Mouse (Mus musculus): ENCODE results near the gene Olfr516. TPM values are rescaled to one million over a fixed set of nuclear protein-coding genes. Genes with fewer than 3 reads are reported as not detected.
"Not testable (repeated sequence)": the region's sequence is repeated elsewhere in the genome, so short reads cannot be mapped to it uniquely, and the experiment has no call there.

Gene Olfr516
- 0.15 TPM in 1 of 2 replicates, not detected in the other for polyA plus RNA-seq (2014; fragmentation: Nextera tagmentation; extraction: Ambion mirVana)

DNA sequence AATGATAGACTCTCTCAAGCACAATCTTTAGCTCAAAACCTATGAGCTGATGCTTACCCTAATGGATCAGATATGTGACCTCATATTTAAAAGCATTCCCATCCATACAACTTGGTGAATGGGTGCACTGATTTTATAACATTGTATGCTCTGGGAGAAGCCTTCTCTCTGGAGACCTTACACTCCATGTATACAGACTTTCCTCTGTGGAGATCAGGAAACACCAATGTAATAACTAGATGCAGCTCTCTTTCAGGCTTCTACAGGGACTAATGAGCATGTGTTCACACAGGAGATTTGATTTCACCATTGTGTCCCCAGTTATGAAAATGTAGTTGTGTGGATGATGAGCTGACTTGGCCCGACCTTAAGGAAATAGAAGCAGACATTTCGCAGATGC is at the start of gene Olfr516:
TSS of gene Olfr516 (minus strand) at position 101 of the 400 bp plus-strand sequence.
- WGBS = 84% methylated on average over 2 of the region's 2 CpGs

DNA sequence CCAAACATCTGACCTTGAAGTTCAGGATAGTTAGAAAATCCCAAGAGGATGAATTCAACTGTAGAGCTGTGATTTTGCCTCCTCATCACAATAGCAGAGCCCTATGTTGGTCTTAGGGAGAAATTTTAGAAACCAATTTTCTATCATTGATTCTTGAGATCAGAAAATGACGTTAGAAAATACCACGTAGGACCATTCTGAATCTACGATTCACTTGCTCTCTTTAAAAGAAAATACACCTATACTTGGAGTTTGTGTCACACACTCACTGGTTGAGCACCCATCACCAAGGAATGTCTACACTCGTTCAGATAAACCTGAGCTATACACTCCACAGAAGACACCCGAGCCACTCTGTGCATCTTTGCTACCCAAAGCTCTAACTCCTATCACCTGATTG is 44.0 kb upstream of the Olfr516 start, which contains the start of gene Olfr519:
TSS of gene Olfr519 (minus strand) at position 101 of the 400 bp plus-strand sequence.
- no peaks in the 10 kb centered on the region for H3K36me3 ChIP-seq (ENCODE audit: control insufficient read depth, insufficient read depth, low read length)
- no peak within 1 kb of the TSS for H3K27ac ChIP-seq (replicated peaks; ENCODE audit: low read depth, low read length)
- H3K4me1 ChIP-seq (ENCODE audit: control insufficient read depth, insufficient read depth, low read length) = no peaks in the 10 kb centered on the region
- no peaks in the 10 kb centered on the region for H3K27me3 ChIP-seq (replicated peaks; ENCODE audit: control insufficient read depth, insufficient read depth, low read length)
- 85% methylated on average over 5 of the region's 5 CpGs for WGBS
- DNase-seq (ENCODE audit: low spot score) (no peak), ATAC-seq (ENCODE audit: low read depth) (no peak)
- H3K9ac ChIP-seq (ENCODE audit: low read depth, low read length) = no peak within 1 kb of the TSS
- H3K9me3 ChIP-seq (ENCODE audit: control insufficient read depth, low read length) = no peaks in the 10 kb centered on the region
- H3K4me3 ChIP-seq (ENCODE audit: low read depth, low read length) = no peak within 1 kb of the TSS
- no peak within 1 kb of the TSS for H3K4me2 ChIP-seq (ENCODE audit: low read depth, low read length)

More for the DNA sequence above, at the start of gene Olfr516:
- Histone ChIP-seq H3K4me1 (ENCODE audit: control insufficient read depth, insufficient read depth, low read length) (no peaks in the 10 kb centered on the region), H3K4me3 (ENCODE audit: low read depth, low read length) (no peak within 1 kb of the TSS), H3K36me3 (ENCODE audit: control insufficient read depth, insufficient read depth, low read length) (no peaks in the 10 kb centered on the region), H3K27me3 (replicated peaks; ENCODE audit: control insufficient read depth, insufficient read depth, low read length) (no peaks in the 10 kb centered on the region), H3K9me3 (ENCODE audit: control insufficient read depth, low read length) (no peaks in the 10 kb centered on the region), H3K4me2 (ENCODE audit: low read depth, low read length) (no peak within 1 kb of the TSS), H3K9ac (ENCODE audit: low read depth, low read length) (no peak within 1 kb of the TSS), H3K27ac (replicated peaks; ENCODE audit: low read depth, low read length) (no peak within 1 kb of the TSS)
- DNase-seq (ENCODE audit: low spot score) = no peak
- no peak for ATAC-seq (ENCODE audit: low read depth)

DNA sequence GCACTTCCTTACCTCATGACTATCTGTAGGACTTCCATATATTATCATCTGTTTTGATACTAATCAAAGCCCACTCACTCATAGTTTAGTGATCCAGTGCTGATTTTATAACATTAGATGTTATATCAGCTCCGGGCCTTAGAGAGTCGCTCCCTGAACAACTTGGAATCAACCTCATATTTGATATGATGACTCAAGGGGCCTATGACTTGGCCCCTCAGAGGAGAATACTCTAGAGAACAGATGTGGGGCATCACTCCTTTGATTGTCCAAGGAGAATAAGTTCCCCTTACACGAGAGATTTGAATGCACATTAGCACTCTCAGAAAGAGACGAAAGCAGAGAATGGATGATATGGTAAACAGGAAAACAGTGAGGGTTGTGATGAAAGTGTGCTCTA is 34.6 kb upstream of the Olfr516 start, which contains the start of gene Olfr518:
TSS of gene Olfr518 (minus strand) at position 101 of the 400 bp plus-strand sequence.
- no peak for ATAC-seq (ENCODE audit: low read depth)
- no peak within 1 kb of the TSS for H3K9ac ChIP-seq (ENCODE audit: low read depth, low read length)
- H3K27me3 ChIP-seq (replicated peaks; ENCODE audit: control insufficient read depth, insufficient read depth, low read length) = no peaks in the 10 kb centered on the region
- WGBS = 81% methylated on average over 4 of the region's 4 CpGs
- no peaks in the 10 kb centered on the region for H3K4me1 ChIP-seq (ENCODE audit: control insufficient read depth, insufficient read depth, low read length)
- no peak within 1 kb of the TSS for H3K27ac ChIP-seq (replicated peaks; ENCODE audit: low read depth, low read length)
- H3K36me3 ChIP-seq (ENCODE audit: control insufficient read depth, insufficient read depth, low read length) = no peaks in the 10 kb centered on the region
- DNase-seq (ENCODE audit: low spot score) = no peak
- H3K4me2 ChIP-seq (ENCODE audit: low read depth, low read length) = no peak within 1 kb of the TSS
- H3K4me3 ChIP-seq (ENCODE audit: low read depth, low read length) = no peak within 1 kb of the TSS
- no peaks in the 10 kb centered on the region for H3K9me3 ChIP-seq (ENCODE audit: control insufficient read depth, low read length)

DNA sequence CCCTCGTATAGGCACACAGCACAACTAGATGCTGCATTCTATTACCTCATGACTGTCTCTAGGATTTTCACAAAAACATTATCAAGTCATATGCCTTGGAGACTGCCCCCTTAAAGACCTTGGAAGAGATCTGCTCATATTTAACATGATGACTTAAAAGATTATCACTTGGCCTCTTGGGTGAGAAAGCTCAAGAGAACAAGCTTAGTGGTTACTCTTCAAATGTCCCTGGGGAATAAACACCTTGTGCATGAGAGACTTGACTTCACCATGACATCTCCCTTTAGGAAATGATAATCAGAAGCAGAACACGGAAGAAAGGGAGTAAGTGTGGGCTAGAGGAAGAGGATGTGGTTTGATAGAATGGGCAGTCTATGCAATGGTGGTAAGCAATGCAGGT is 21.9 kb upstream of the Olfr516 start, which contains the start of gene Olfr517:
TSS of gene Olfr517 (minus strand) at position 101 of the 400 bp plus-strand sequence.
- Histone ChIP-seq H3K9me3 (ENCODE audit: control insufficient read depth, low read length) (no peaks in the 10 kb centered on the region), H3K4me2 (ENCODE audit: low read depth, low read length) (no peak within 1 kb of the TSS), H3K27me3 (replicated peaks; ENCODE audit: control insufficient read depth, insufficient read depth, low read length) (no peaks in the 10 kb centered on the region), H3K27ac (replicated peaks; ENCODE audit: low read depth, low read length) (no peak within 1 kb of the TSS), H3K36me3 (ENCODE audit: control insufficient read depth, insufficient read depth, low read length) (no peaks in the 10 kb centered on the region), H3K9ac (ENCODE audit: low read depth, low read length) (no peak within 1 kb of the TSS), H3K4me3 (ENCODE audit: low read depth, low read length) (no peak within 1 kb of the TSS), H3K4me1 (ENCODE audit: control insufficient read depth, insufficient read depth, low read length) (no peaks in the 10 kb centered on the region)
- 67% methylated on average over 2 of the region's 2 CpGs for WGBS
- DNase-seq (ENCODE audit: low spot score) (no peak), ATAC-seq (ENCODE audit: low read depth) (no peak)

DNA sequence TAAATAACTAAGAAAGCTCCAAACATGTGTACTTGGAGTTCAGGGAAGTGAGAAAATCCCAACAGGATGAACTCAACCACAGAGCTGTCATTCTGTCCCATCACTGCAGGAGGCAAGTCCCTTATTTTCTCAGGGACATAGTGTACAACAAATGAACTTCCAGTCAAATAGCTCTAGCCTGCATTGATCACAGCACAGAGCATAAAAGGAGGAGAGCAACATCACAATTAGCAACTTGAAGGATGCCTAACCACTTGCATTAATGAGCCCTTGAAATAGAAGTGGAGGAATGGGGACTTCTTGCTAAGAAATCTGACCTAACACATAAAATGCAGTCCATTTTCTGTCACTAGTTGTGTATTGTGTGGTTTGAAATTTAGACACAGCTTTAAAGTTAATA is 24.4 kb downstream of the Olfr516 start, which contains the start of gene Olfr514:
TSS of gene Olfr514 (minus strand) at position 101 of the 400 bp plus-strand sequence.
- Histone ChIP-seq H3K27ac (replicated peaks; ENCODE audit: low read depth, low read length) (no peak within 1 kb of the TSS), H3K27me3 (replicated peaks; ENCODE audit: control insufficient read depth, insufficient read depth, low read length) (no peaks in the 10 kb centered on the region), H3K36me3 (ENCODE audit: control insufficient read depth, insufficient read depth, low read length) (no peaks in the 10 kb centered on the region), H3K4me2 (ENCODE audit: low read depth, low read length) (no peak within 1 kb of the TSS), H3K4me3 (ENCODE audit: low read depth, low read length) (no peak within 1 kb of the TSS), H3K9me3 (ENCODE audit: control insufficient read depth, low read length) (no peaks in the 10 kb centered on the region), H3K4me1 (ENCODE audit: control insufficient read depth, insufficient read depth, low read length) (no peaks in the 10 kb centered on the region), H3K9ac (ENCODE audit: low read depth, low read length) (no peak within 1 kb of the TSS)
- ATAC-seq (ENCODE audit: low read depth) (no peak), DNase-seq (ENCODE audit: low spot score) (no peak)

DNA sequence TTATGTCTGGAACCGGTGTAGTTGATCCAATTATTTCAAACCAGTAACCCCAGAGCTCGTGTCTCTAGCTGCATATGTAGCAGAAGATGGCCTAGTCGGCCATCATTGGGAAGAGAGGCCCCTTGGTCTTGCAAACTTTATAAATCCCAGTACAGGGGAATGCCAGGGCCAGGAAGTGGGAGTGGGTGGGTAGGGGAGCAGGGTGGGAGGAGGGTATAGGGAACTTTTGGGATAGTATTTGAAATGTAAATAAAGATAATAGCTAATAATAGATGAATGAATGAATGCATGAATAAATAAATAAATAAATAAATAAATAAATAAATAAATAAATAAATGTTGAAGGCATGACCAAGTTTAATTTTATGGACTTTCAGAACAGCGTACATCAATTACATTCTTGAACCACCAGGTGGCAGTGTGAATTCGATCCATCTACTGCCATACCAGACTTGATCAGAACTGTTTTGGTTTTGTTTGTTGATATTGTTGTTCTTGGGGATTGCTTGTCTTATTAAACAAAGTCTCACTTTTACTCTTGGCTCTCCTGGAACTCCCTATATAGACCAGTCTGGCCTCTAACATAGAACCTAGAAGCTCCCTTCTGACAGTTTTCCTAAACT is 35.6 kb downstream of the Olfr516 start:
- not testable (repeated sequence) for H3K27me3 ChIP-seq (replicated peaks; ENCODE audit: control insufficient read depth, insufficient read depth, low read length); H3K4me2 ChIP-seq (ENCODE audit: low read depth, low read length); H3K9me3 ChIP-seq (ENCODE audit: control insufficient read depth, low read length); H3K9ac ChIP-seq (ENCODE audit: low read depth, low read length); H3K4me1 ChIP-seq (ENCODE audit: control insufficient read depth, insufficient read depth, low read length); H3K27ac ChIP-seq (replicated peaks; ENCODE audit: low read depth, low read length); H3K36me3 ChIP-seq (ENCODE audit: control insufficient read depth, insufficient read depth, low read length); H3K4me3 ChIP-seq (ENCODE audit: low read depth, low read length)
- peak; percentile 67 for DNase-seq (ENCODE audit: low spot score)
- 0 out of 2 replicates have a peak, but pooled peaks have one; percentile 60 for ATAC-seq (ENCODE audit: low read depth)
- 49% methylated on average over 5 of the region's 5 CpGs for WGBS

DNA sequence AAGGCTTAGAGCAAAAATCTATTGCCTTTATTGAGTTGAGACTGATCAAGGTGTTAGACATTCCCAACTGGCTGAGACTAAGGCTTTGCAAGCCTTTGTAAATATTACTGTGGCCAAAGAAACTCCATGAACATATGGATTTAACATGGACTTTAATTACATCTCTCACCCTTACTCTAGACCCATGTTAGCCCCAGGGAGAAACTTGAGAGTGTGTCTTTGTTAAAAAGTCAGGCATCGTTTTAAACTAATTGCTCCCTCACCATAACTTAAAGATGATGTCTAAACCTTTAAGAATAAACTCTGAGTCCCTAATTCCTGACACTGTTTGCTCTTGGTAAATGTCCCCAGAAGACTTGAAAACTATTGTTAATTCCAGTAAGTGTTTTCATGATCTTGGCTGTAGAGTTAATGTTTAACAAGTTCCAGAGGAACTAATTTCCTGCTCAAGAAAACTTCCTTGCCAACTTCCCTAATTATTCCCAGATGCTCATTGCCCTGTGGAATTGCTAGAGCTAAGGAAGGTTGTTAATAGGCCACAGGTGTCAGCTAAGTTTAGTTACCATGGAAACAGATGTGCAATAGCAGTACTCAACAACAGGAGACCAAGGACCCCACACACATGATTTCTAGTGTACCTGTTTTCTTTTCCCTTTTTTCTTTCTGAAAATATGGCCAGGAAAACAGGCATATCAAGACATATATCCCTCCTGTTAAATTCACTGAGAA is 53.0 kb downstream of the Olfr516 start:
- Histone ChIP-seq H3K4me3 (ENCODE audit: low read depth, low read length) (no peak overlapping the region), H3K9me3 (ENCODE audit: control insufficient read depth, low read length) (no peaks in the 10 kb centered on the region), H3K36me3 (ENCODE audit: control insufficient read depth, insufficient read depth, low read length) (no peaks in the 10 kb centered on the region), H3K27ac (replicated peaks; ENCODE audit: low read depth, low read length) (peak overlapping the region; percentile 39; the same call in 1 of the 2 replicates), H3K27me3 (replicated peaks; ENCODE audit: control insufficient read depth, insufficient read depth, low read length) (no peaks in the 10 kb centered on the region), H3K9ac (ENCODE audit: low read depth, low read length) (no peak overlapping the region), H3K4me1 (ENCODE audit: control insufficient read depth, insufficient read depth, low read length) (peaks cover 4% of the 10 kb centered on the region; the same call in 1 of the 2 replicates), H3K4me2 (ENCODE audit: low read depth, low read length) (no peak overlapping the region)
- DNase-seq (ENCODE audit: low spot score) (peak; percentile 85), ATAC-seq (ENCODE audit: low read depth) (peak; percentile 94)
- WGBS = 0% methylated on average over 1 of the region's 1 CpGs

Data from embryonic facial prominence, embryonic 14.5 days (tissue).